Mouse (Mus musculus): ENCODE data around the gene Kti12. TPM values are rescaled to one million over a fixed set of nuclear protein-coding genes. Genes with fewer than 3 reads are reported as not detected.

The Kti12 gene
- polyA plus RNA-seq, 1 experiment from 2014 or later = 49.9 TPM

DNA sequence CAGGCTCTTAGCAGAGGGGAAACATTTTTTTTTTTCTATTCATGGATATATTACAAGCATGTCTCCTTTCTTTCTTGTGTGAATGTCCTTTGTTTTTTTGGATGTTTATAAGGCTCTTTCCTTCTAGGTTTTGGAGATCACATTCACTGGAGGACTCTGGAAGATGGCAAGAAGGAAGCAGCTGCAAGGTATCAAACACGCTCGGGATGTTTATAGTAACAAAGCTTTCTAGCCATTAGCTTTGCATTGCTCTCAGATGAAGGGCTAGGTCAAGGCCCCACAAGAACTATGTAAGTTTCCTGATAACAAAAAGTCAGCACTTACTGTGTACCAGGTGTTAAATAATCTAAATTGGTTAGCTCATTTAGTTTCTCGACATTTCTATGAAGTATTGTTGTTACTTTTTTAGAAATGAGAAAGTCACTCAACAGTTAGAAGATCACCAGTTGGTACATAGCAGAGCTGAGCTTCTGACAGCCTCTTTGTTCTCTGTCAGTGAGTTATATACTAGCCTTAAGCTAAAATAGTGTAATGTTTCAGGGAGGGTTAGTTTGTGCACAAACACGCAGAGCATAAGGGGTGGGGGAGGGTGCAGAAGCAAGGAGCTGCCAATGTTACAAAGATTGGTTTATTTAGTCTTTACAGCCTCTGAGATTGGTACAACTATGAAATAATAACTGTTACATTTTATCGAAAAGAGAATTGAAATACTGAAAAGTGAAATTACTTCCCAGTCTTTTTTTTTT lies 1.6 kb upstream of the Kti12 start:
- no peaks in the 10 kb centered on the region for H3K9me3 ChIP-seq (ENCODE audit: control insufficient read depth, low read length)

DNA sequence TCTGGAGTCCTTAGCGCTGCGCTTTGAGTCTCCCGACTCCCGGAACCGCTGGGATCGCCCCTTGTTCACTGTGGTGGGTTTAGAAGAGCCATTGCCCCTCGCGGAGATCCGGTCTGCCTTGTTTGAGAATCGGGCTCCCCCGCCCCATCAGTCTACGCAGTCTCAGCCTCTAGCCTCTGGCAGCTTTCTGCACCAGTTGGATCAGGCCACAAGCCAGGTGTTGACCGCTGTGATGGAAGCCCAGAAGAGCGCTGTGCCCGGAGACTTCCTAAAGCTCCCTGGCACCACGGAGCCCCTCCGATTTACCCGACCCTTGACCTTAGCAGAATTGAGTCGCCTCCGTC lies 892 bp downstream of the Kti12 start, which contains the start of gene A730015C16Rik:
Gene A730015C16Rik, minus strand, starts transcription at position 115 of the 344 bp plus-strand sequence.
- Histone ChIP-seq H3K4me1 (ENCODE audit: control insufficient read depth, insufficient read depth, low read length) (peaks cover 14% of the 10 kb centered on the region), H3K9me3 (ENCODE audit: control insufficient read depth, low read length) (no peaks in the 10 kb centered on the region), H3K4me3 (ENCODE audit: low read depth, low read length) (peak within 1 kb of the TSS; percentile 93), H3K27me3 (ENCODE audit: control insufficient read depth, insufficient read depth, low read length) (no peaks in the 10 kb centered on the region), H3K36me3 (ENCODE audit: control insufficient read depth, insufficient read depth, low read length) (no peaks in the 10 kb centered on the region), H3K4me2 (peak within 1 kb of the TSS; percentile 98), H3K9ac (ENCODE audit: low read length) (peak within 1 kb of the TSS; percentile 83), H3K27ac (ENCODE audit: low read depth, low read length) (peak within 1 kb of the TSS; percentile 63)
- WGBS = 13% methylated on average over 20 of the region's 20 CpGs
- ATAC-seq (ENCODE audit: low FRiP score) = peak; percentile 53
- DNase-seq (ENCODE audit: low spot score, missing footprints) = peak; percentile 86

More for the DNA sequence above, 1.6 kb upstream of the Kti12 start:
- ATAC-seq (ENCODE audit: low FRiP score) (no peak), DNase-seq (ENCODE audit: low spot score, missing footprints) (no peak)
- Histone ChIP-seq H3K36me3 (ENCODE audit: control insufficient read depth, insufficient read depth, low read length) (no peaks in the 10 kb centered on the region), H3K4me3 (ENCODE audit: low read depth, low read length) (no peak overlapping the region), H3K27ac (ENCODE audit: low read depth, low read length) (no peak overlapping the region), H3K4me1 (ENCODE audit: control insufficient read depth, insufficient read depth, low read length) (peaks cover 14% of the 10 kb centered on the region), H3K4me2 (no peak overlapping the region), H3K9ac (ENCODE audit: low read length) (no peak overlapping the region), H3K27me3 (ENCODE audit: control insufficient read depth, insufficient read depth, low read length) (no peaks in the 10 kb centered on the region)
- WGBS = 95% methylated on average over 5 of the region's 5 CpGs

DNA sequence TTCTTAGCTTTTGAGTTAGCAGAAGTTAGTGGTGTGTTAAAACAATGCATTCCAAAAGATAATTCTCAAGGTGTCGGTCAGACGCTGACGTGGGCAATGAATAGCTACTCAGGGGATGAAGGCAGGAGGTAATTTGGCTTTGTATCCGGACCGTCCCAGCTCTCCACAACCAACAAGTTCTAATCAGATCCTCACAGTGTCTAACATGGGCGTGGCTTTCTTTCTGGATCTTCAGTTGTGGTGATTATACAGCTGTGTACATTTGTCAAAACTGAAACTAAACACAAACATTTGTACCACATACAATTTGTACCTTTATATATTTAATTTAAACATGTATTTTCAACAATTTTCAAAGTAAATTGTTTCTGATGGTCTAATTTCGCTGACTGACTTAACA lies 19.2 kb downstream of the Kti12 start:
- 85% methylated on average over 7 of the region's 7 CpGs for WGBS
- ATAC-seq (ENCODE audit: low FRiP score) = no peak

DNA sequence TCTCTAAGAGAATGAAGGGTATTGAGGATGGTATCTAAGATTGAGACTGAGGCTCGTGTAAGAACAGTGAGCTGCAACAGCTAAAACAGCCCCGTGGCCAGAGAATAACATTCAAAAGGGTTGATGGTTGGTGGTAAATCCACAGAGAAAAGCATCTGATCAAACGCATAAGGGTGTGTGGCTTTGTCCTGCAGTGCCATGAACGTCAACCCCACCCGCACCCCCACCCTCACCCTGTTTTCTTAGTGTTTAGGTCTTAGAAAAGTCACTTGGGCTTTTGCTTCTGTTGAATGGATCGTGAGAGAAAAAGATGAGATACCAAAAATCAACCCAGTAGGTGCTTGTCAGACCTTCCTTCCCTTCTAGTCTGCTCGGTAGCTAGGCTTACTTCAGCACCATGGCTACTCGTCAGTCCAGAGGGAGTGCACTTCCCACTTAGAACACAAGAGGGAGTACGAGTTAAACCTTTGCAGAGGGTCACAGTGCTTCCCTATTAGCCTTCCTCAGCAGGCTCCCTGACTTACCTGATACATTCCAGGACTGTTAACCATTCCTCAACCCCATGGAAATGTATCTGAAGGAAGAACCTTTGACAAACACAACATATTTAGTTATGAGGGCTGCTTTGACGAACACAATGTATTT lies 22.3 kb downstream of the Kti12 start:
- H3K4me3 ChIP-seq (ENCODE audit: low read depth, low read length) = no peak overlapping the region
- H3K4me1 ChIP-seq (ENCODE audit: control insufficient read depth, insufficient read depth, low read length) = no peaks in the 10 kb centered on the region
- no peaks in the 10 kb centered on the region for H3K36me3 ChIP-seq (ENCODE audit: control insufficient read depth, insufficient read depth, low read length)
- H3K27me3 ChIP-seq (ENCODE audit: control insufficient read depth, insufficient read depth, low read length) = no peaks in the 10 kb centered on the region
- no peak overlapping the region for H3K9ac ChIP-seq (ENCODE audit: low read length)
- H3K9me3 ChIP-seq (ENCODE audit: control insufficient read depth, low read length) = no peaks in the 10 kb centered on the region
- no peak overlapping the region for H3K27ac ChIP-seq (ENCODE audit: low read depth, low read length)
- WGBS = 39% methylated on average over 10 of the region's 10 CpGs
- peak; percentile 81; the same call in 1 of the 2 replicates for ATAC-seq (ENCODE audit: low FRiP score)
- peak; percentile 98 for DNase-seq (ENCODE audit: low spot score, missing footprints)
- H3K4me2 ChIP-seq = no peak overlapping the region

More for the DNA sequence above, 19.2 kb downstream of the Kti12 start:
- H3K27ac ChIP-seq (ENCODE audit: low read depth, low read length) = no peak overlapping the region
- H3K4me3 ChIP-seq (ENCODE audit: low read depth, low read length) = no peak overlapping the region
- H3K9ac ChIP-seq (ENCODE audit: low read length) = no peak overlapping the region
- no peak overlapping the region for H3K4me2 ChIP-seq
- no peaks in the 10 kb centered on the region for H3K9me3 ChIP-seq (ENCODE audit: control insufficient read depth, low read length)
- H3K36me3 ChIP-seq (ENCODE audit: control insufficient read depth, insufficient read depth, low read length) = peaks cover 2% of the 10 kb centered on the region; the same call in 1 of the 2 replicates
- H3K4me1 ChIP-seq (ENCODE audit: control insufficient read depth, insufficient read depth, low read length) = no peaks in the 10 kb centered on the region
- no peaks in the 10 kb centered on the region for H3K27me3 ChIP-seq (ENCODE audit: control insufficient read depth, insufficient read depth, low read length)
- no peak for DNase-seq (ENCODE audit: low spot score, missing footprints)

DNA sequence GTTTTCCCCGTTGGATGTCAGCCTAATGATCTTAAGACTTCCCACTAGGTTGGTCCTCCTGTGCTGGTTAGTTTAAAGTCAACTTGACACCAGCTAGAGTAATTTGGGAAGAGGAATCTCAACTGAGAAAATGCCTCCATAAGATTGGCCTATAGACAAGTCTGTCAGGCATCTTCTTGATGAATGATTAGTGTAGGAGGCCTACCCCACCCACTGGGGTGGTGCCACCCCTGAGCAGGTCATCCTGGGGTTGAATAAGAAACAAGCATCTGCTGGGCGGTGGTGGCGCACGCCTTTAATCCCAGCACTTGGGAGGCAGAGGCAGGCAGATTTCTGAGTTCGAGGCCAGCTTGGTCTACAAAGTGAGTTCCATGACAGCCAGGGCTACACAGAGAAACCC lies 26.2 kb downstream of the Kti12 start:
- Histone ChIP-seq H3K36me3 (ENCODE audit: control insufficient read depth, insufficient read depth, low read length) (no peaks in the 10 kb centered on the region), H3K9ac (ENCODE audit: low read length) (no peak overlapping the region), H3K4me3 (ENCODE audit: low read depth, low read length) (no peak overlapping the region), H3K27ac (ENCODE audit: low read depth, low read length) (no peak overlapping the region), H3K9me3 (ENCODE audit: control insufficient read depth, low read length) (no peaks in the 10 kb centered on the region), H3K4me1 (ENCODE audit: control insufficient read depth, insufficient read depth, low read length) (no peaks in the 10 kb centered on the region; the same call in 1 of the 2 replicates), H3K27me3 (ENCODE audit: control insufficient read depth, insufficient read depth, low read length) (no peaks in the 10 kb centered on the region; the same call in 1 of the 2 replicates), H3K4me2 (no peak overlapping the region)
- WGBS = 86% methylated on average over 5 of the region's 5 CpGs
- ATAC-seq (ENCODE audit: low FRiP score) = no peak
- no peak for DNase-seq (ENCODE audit: low spot score, missing footprints)

DNA sequence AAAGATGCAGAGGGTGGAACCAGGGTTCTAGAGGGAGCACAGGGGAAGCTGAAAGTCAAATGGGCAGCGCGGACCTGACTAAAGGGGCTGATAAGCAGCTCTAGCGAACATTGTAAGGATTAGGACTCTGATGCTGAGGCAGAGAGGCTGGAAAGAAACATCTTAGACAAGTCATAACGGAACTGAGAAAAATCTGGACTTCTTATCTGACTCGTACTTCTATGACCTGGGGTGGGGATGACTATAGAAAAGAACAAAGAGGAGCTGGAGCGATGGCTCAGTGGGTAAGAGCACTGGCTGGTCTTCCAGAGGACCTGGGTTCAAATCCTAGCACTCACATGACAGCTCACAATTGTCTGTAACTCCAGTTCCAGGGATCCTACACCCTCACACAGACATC lies 30.3 kb downstream of the Kti12 start:
- 81% methylated on average over 6 of the region's 6 CpGs for WGBS
- Histone ChIP-seq H3K9me3 (ENCODE audit: control insufficient read depth, low read length) (no peaks in the 10 kb centered on the region), H3K27me3 (ENCODE audit: control insufficient read depth, insufficient read depth, low read length) (peaks cover 3% of the 10 kb centered on the region; the same call in 1 of the 2 replicates), H3K27ac (ENCODE audit: low read depth, low read length) (no peak overlapping the region), H3K4me2 (no peak overlapping the region), H3K4me3 (ENCODE audit: low read depth, low read length) (no peak overlapping the region), H3K4me1 (ENCODE audit: control insufficient read depth, insufficient read depth, low read length) (no peaks in the 10 kb centered on the region; the same call in 1 of the 2 replicates), H3K9ac (ENCODE audit: low read length) (no peak overlapping the region), H3K36me3 (ENCODE audit: control insufficient read depth, insufficient read depth, low read length) (no peaks in the 10 kb centered on the region)
- ATAC-seq (ENCODE audit: low FRiP score) = no peak
- DNase-seq (ENCODE audit: low spot score, missing footprints) = no peak

DNA sequence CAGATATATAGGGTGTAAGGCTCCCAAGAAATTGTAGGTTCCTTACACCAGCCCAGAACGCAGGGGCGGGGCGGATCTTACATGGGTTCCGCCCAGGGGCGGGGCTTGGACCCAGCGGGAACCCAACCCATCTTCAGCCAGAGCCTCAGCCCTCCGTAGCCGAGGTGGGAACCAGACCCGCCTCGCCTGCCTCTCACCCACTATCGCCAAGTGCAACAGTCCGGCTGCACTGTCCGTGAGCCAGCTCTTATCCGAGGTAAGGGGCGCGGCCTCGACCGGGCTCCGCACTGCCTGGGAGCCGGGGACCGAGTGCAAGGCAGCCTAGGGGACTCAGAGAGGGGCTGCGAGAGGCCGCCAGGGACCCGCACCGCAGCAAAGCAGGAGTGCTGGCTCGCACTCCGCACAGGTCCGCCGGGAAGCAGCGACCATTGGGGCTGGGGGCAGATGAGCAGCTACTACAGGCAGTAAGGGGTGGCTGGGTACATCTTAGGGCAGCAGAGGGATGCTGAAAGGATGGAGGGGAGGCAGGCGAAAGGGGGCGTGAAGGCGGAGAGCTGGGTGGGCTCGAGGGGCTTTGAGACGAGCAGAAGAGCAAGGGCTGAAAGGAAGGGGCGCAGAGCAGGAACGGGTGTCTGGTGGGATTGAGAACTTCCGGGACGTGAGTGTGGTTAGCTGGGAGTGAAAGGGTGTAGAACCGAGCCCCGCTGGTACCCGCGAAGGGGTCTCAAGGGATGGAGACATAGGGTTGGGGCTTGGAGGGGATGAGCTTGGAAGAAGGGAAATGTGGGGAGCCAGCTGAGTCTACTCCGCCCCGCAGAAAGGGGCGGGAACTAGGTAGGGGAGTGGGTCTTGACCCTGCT lies 31.6 kb downstream of the Kti12 start, which contains the start of gene Rab3b:
Gene Rab3b, plus strand, starts transcription at position 101 of the 860 bp plus-strand sequence.
- H3K9me3 ChIP-seq (ENCODE audit: control insufficient read depth, low read length) = no peaks in the 10 kb centered on the region
- 1% methylated on average over 46 of the region's 46 CpGs for WGBS
- peaks cover 3% of the 10 kb centered on the region; the same call in 1 of the 2 replicates for H3K27me3 ChIP-seq (ENCODE audit: control insufficient read depth, insufficient read depth, low read length)
- DNase-seq (ENCODE audit: low spot score, missing footprints) = peak; percentile 97
- H3K4me3 ChIP-seq (ENCODE audit: low read depth, low read length) = peak within 1 kb of the TSS; percentile 60
- peak within 1 kb of the TSS; percentile 72 for H3K9ac ChIP-seq (ENCODE audit: low read length)
- no peaks in the 10 kb centered on the region; the same call in 1 of the 2 replicates for H3K4me1 ChIP-seq (ENCODE audit: control insufficient read depth, insufficient read depth, low read length)
- no peak within 1 kb of the TSS for H3K27ac ChIP-seq (ENCODE audit: low read depth, low read length)
- peak within 1 kb of the TSS; percentile 87 for H3K4me2 ChIP-seq
- H3K36me3 ChIP-seq (ENCODE audit: control insufficient read depth, insufficient read depth, low read length) = no peaks in the 10 kb centered on the region
- ATAC-seq (ENCODE audit: low FRiP score) = peak; percentile 94

DNA sequence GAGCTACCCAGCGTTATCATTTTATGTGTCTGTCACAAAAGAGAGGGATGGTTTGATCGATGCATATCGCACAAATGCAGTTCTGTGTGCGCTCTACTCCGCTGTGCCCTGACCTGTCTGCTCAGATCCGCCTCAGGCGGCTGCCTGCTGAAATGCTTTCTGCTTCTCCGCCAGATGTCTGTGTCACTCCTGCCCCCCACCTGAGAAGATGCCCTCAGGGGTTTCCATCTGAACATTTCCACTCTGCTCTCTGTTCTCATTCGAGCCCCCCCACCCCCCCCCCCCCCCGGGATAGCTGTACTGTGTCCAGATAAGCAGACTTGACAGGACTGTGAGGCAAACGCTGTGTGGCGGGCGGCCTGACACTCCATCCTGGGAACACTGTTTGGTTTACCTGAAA lies 36.2 kb downstream of the Kti12 start:
- no peaks in the 10 kb centered on the region for H3K9me3 ChIP-seq (ENCODE audit: control insufficient read depth, low read length)
- H3K4me2 ChIP-seq = no peak overlapping the region
- 63% methylated on average over 13 of the region's 13 CpGs for WGBS
- H3K36me3 ChIP-seq (ENCODE audit: control insufficient read depth, insufficient read depth, low read length) = no peaks in the 10 kb centered on the region
- DNase-seq (ENCODE audit: low spot score, missing footprints) (no peak), ATAC-seq (ENCODE audit: low FRiP score) (no peak)
- H3K27me3 ChIP-seq (ENCODE audit: control insufficient read depth, insufficient read depth, low read length) = peaks cover 3% of the 10 kb centered on the region; the same call in 1 of the 2 replicates
- no peak overlapping the region for H3K4me3 ChIP-seq (ENCODE audit: low read depth, low read length)
- no peaks in the 10 kb centered on the region; the same call in 1 of the 2 replicates for H3K4me1 ChIP-seq (ENCODE audit: control insufficient read depth, insufficient read depth, low read length)
- no peak overlapping the region for H3K9ac ChIP-seq (ENCODE audit: low read length)
- H3K27ac ChIP-seq (ENCODE audit: low read depth, low read length) = no peak overlapping the region
